Comparison of ENCODE assay signal across 8 mouse cellular contexts in the genomic region with DNA sequence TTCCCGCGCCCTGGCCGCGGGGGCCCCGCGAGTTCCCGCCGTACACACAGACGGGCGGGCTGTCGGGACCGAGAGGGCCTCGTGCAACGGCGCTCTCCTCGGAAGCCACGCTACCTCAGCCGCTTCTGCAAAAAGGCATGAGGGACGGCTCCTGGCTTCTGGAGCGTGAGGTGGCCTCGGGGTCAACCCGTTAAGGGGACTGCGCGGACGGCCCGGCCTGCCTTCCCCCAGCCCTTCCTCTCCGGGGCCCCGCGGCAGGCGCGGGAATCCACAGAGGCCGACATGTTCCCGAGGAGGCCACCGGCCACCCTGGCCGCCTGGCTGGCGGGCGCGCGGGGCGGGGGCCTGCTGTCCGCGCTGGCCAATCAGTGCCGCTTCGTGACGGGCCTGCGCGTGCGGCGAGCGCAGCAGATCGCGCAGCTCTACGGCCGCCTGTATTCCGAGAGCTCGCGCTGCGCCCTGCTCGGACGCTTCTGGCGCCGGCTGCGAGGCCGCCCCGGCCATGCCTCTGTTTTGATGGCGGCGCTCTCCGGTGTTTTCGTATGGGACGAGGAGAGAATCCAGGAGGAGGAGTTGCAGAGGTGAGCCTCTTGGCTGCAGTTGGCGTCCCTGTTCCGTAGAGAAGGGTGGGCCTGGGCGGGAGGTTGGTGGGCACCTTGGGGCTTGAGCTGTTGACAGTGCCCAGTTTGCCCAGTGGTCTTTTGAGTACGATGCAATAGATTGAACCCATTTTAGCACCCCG. TPM values are rescaled to one million over a fixed set of nuclear protein-coding genes. Genes with fewer than 3 reads are reported as not detected.
DNase-seq lines count a peak whose midpoint lies in the region; ATAC-seq and TF ChIP-seq lines count a peak whose summit lies in the region.

No protein-coding gene starts in this region.

- peak; percentile 77 for DNase-seq in T-cell, adult 2 months (ENCODE audit: low spot score)
- DNase-seq in gastrocnemius, adult 8-10 months (ENCODE audit: low spot score in 2 of 2): peak; percentile 73 to 85
- DNase-seq in hindlimb bud, embryonic 11.5 days (ENCODE audit: extremely low spot score, low read depth, low spot score): peak; percentile 35
- DNase-seq in left cerebral cortex, adult 2 months (ENCODE audit: extremely low spot score in 1 of 2, low spot score in 2 of 2): peak; percentile 85 to 86
- peak; percentile 91 for DNase-seq in right cerebral cortex, adult 18-20 months
- DNase-seq in urinary bladder, postnatal 10 days (ENCODE audit: low spot score): peak; percentile 27

- peak overlapping the region; percentile 98 for H3K4me3 ChIP-seq in left cerebral cortex, adult 2 months
- H3K4me3 ChIP-seq in macrophage (ENCODE audit: inconsistent target): peak overlapping the region; percentile 94

- WGBS in macrophage (ENCODE audit: missing documents): under 1% methylated on average over 74 of the region's 75 CpGs

- intact Hi-C loops in left cerebral cortex, adult 2 months (cut with DNase I): loop anchor here (1.0 to 5.0 kb wide), 2 partner anchors 23 to 67 kb away; partner anchors contain the start of genes Astl, Ciao1, Dusp2 and Tmem127

- no peak for TF ChIP-seq CTCF in left cerebral cortex, adult 2 months (IDR thresholded peaks at IDR 0.05)

- ATAC-seq in common myeloid progenitor, adult 5-6 weeks (replicated peaks; ENCODE audit: low read depth, poor library complexity, severe bottlenecking): peak; percentile 68

- H3K79me2 ChIP-seq in macrophage (ENCODE audit: inconsistent target): peaks cover 47% of the 10 kb centered on the region

- peak overlapping the region; percentile 96 for H3K27ac ChIP-seq in left cerebral cortex, adult 2 months
- H3K27ac ChIP-seq in macrophage: 0 out of 2 replicates have a peak overlapping the region, but pooled peaks have one; percentile 10

- no peaks in the 10 kb centered on the region for H3K36me3 ChIP-seq in macrophage (ENCODE audit: inconsistent target)

RNA-seq across cellular contexts. Expression of gene Stard7, which starts 0.5 kb away (rescaled TPM):
- 166 and 172 TPM in 2 replicates for total RNA-seq in common myeloid progenitor, adult 5-6 weeks (2017)
- 100 to 1,000 TPM; 108 to 119 (median 116) TPM for total RNA-seq in gastrocnemius, adult 8-10 months (2022)
- 100 to 1,000 TPM in 1 of 2 experiments, 10 to 100 TPM in 1; 98.6 to 114 TPM for total RNA-seq in left cerebral cortex, adult 2 months (2021)
- total RNA-seq in macrophage (2018; cell fraction: chromatin; rRNA removed): 100 to 1,000 TPM in 10 of 26 experiments, 10 to 100 TPM in 16; 51.7 to 346 (median 79.5) TPM
- total RNA-seq in macrophage (2018; cell fraction: cytosol; rRNA removed): 10 to 100 TPM; 23.2 to 49.7 (median 28.3) TPM
- total RNA-seq in macrophage (2018; cell fraction: nucleus; rRNA removed): 100 to 1,000 TPM in 5 of 26 experiments, 10 to 100 TPM in 21; 37.1 to 331 (median 70.5) TPM
- 14.5 to 35.9 TPM (median 26.1 TPM) in 3 replicates for polyA plus RNA-seq in macrophage (2018)

RNA-seq across cellular contexts. Expression of gene Tmem127, which starts 22.8 kb away (rescaled TPM):
- total RNA-seq in common myeloid progenitor, adult 5-6 weeks (2017): 22.2 and 25.9 TPM in 2 replicates
- 10 to 100 TPM; 21.1 to 27.7 (median 25.2) TPM for total RNA-seq in gastrocnemius, adult 8-10 months (2022)
- 10 to 100 TPM; 75.5 to 76.9 TPM for total RNA-seq in left cerebral cortex, adult 2 months (2021)
- 10 to 100 TPM; 22.0 to 57.3 (median 36.0) TPM for total RNA-seq in macrophage (2018; cell fraction: chromatin; rRNA removed)
- 10 to 100 TPM; 49.5 to 72.8 (median 64.1) TPM for total RNA-seq in macrophage (2018; cell fraction: cytosol; rRNA removed)
- total RNA-seq in macrophage (2018; cell fraction: nucleus; rRNA removed): 100 to 1,000 TPM in 2 of 26 experiments, 10 to 100 TPM in 24; 37.8 to 107 (median 76.3) TPM
- 41.4 to 70.2 TPM (median 50.3 TPM) in 3 replicates for polyA plus RNA-seq in macrophage (2018)

RNA-seq across cellular contexts. Expression of gene Ciao1, which starts 22.9 kb away (rescaled TPM):
- 21.1 and 36.1 TPM in 2 replicates for total RNA-seq in common myeloid progenitor, adult 5-6 weeks (2017)
- 10 to 100 TPM; 48.9 to 57.8 (median 54.9) TPM for total RNA-seq in gastrocnemius, adult 8-10 months (2022)
- total RNA-seq in left cerebral cortex, adult 2 months (2021): 10 to 100 TPM; 72.6 to 75.7 TPM
- total RNA-seq in macrophage (2018; cell fraction: chromatin; rRNA removed): 10 to 100 TPM in 16 of 26 experiments, 1 to 10 TPM in 10; 2.3 to 31.3 (median 14.5) TPM
- 10 to 100 TPM; 21.7 to 43.0 (median 35.1) TPM for total RNA-seq in macrophage (2018; cell fraction: cytosol; rRNA removed)
- 10 to 100 TPM in 25 of 26 experiments, 1 to 10 TPM in 1; 9.3 to 32.1 (median 18.0) TPM for total RNA-seq in macrophage (2018; cell fraction: nucleus; rRNA removed)
- polyA plus RNA-seq in macrophage (2018): 34.0 to 44.5 TPM (median 35.1 TPM) in 3 replicates

Comparison
In these comparisons a context has a peak if more than half of its experiments do, and no peak if none do; other contexts are left out.
1. Peak in every context shown above with its lines: DNase-seq, ATAC-seq, H3K4me3 ChIP-seq and H3K27ac ChIP-seq.
2. DNase-seq: peak in every context shown above with its lines; median percentile 91 in right cerebral cortex, adult 18-20 months; 86 in left cerebral cortex, adult 2 months; 79 in gastrocnemius, adult 8-10 months; 77 in T-cell, adult 2 months; 35 in hindlimb bud, embryonic 11.5 days; 27 in urinary bladder, postnatal 10 days.